In genomic region chr4:154139671-154140181, GRCm38 (mm10) we compare ENCODE assay signal across 8 mouse cellular contexts. TPM values are rescaled to one million over a fixed set of nuclear protein-coding genes. Genes with fewer than 3 reads are reported as not detected.
DNase-seq lines count a peak whose midpoint lies in the region; TF ChIP-seq lines count a peak whose summit lies in the region.

No protein-coding gene starts in this region.

- no peaks in the 10 kb centered on the region for H3K36me3 ChIP-seq in E14TG2a.4 (ENCODE audit: insufficient read depth, low read length)

- intact Hi-C loops in gastrocnemius, postnatal 36 days (cut with DNase I): no loop called here

- H3K9me3 ChIP-seq in E14TG2a.4 (ENCODE audit: low read length): no peaks in the 10 kb centered on the region

- no peak overlapping the region for H3K27ac ChIP-seq in embryonic fibroblast, embryonic 13.5 days (ENCODE audit: insufficient read depth, low read length)

- peaks cover 78% of the 10 kb centered on the region for H3K27me3 ChIP-seq in E14TG2a.4 (ENCODE audit: insufficient read depth, low read length)

- peak; percentile 20 for DNase-seq in gastrocnemius, postnatal 10 days
- no peak for DNase-seq in gastrocnemius, postnatal 36 days
- DNase-seq in kidney, postnatal 36 days: peak; percentile 29 to 61
- peak; percentile 64 for DNase-seq in retina, embryonic 14.5 days (ENCODE audit: low spot score)
- DNase-seq in layer of hippocampus, postnatal 36 days: no peak
- no peak for DNase-seq in layer of hippocampus, postnatal 14 days (ENCODE audit: low spot score in 2 of 2)

- no peak for TF ChIP-seq POLR2A in embryonic fibroblast, embryonic 13.5 days (IDR thresholded peaks at IDR 0.05; ENCODE audit: low read depth, low read length)

- TF ChIP-seq CTCF in E14TG2a.4 (conservative IDR thresholded peaks at IDR 0.05; ENCODE audit: low read length): no peak
- no peak for TF ChIP-seq CTCF in embryonic fibroblast, embryonic 13.5 days (IDR thresholded peaks at IDR 0.05; ENCODE audit: borderline replicate concordance, insufficient read depth, low read length)

- H3K4me1 ChIP-seq in E14TG2a.4 (replicated peaks; ENCODE audit: low read depth, low read length): peaks cover 33% of the 10 kb centered on the region
- H3K4me1 ChIP-seq in embryonic fibroblast, embryonic 13.5 days (ENCODE audit: control insufficient read depth, insufficient read depth, low read length): peaks cover 2% of the 10 kb centered on the region; the same call in 1 of the 2 replicates

- peak overlapping the region; percentile 71 for H3K4me3 ChIP-seq in E14TG2a.4 (replicated peaks; ENCODE audit: low read length)
- peak overlapping the region; percentile 7; the same call in 1 of the 2 replicates for H3K4me3 ChIP-seq in embryonic fibroblast, embryonic 13.5 days (ENCODE audit: insufficient read depth, low read length)

RNA-seq across cellular contexts. Expression of gene Trp73, which starts 0.3 kb away (rescaled TPM):
- total RNA-seq in gastrocnemius, postnatal 10 days (2021): not detected
- not detected for total RNA-seq in gastrocnemius, postnatal 36 days (2021)
- not detected in 2 replicates for polyA plus RNA-seq in embryonic fibroblast, embryonic 13.5 days (2011; ENCODE audit: insufficient read length, low read depth, missing spikeins)
- total RNA-seq in layer of hippocampus, postnatal 36 days (2021): 1 to 10 TPM; 1.6 to 3.1 TPM
- total RNA-seq in layer of hippocampus, postnatal 14 days (2021): 1 to 10 TPM; 3.8 to 4.0 TPM

RNA-seq across cellular contexts. Expression of gene Wrap73, which starts 2.4 kb away (rescaled TPM):
- total RNA-seq in gastrocnemius, postnatal 10 days (2021): 10 to 100 TPM in 1 of 2 experiments, 1 to 10 TPM in 1; 9.7 to 10.5 TPM
- total RNA-seq in gastrocnemius, postnatal 36 days (2021): 1 to 10 TPM; 7.0 to 8.7 TPM
- polyA plus RNA-seq in embryonic fibroblast, embryonic 13.5 days (2011; ENCODE audit: insufficient read length, low read depth, missing spikeins): 9.9 and 13.0 TPM in 2 replicates
- 10 to 100 TPM; 33.8 to 36.0 TPM for total RNA-seq in layer of hippocampus, postnatal 36 days (2021)
- 10 to 100 TPM; 29.7 to 36.1 TPM for total RNA-seq in layer of hippocampus, postnatal 14 days (2021)

RNA-seq across cellular contexts. Expression of gene Tprgl, which starts 20.7 kb away (rescaled TPM):
- 10 to 100 TPM; 80.1 to 90.4 TPM for total RNA-seq in gastrocnemius, postnatal 10 days (2021)
- 10 to 100 TPM; 82.7 to 82.8 TPM for total RNA-seq in gastrocnemius, postnatal 36 days (2021)
- 85.8 and 86.3 TPM in 2 replicates for polyA plus RNA-seq in embryonic fibroblast, embryonic 13.5 days (2011; ENCODE audit: insufficient read length, low read depth, missing spikeins)
- total RNA-seq in layer of hippocampus, postnatal 36 days (2021): 100 to 1,000 TPM; 161 to 177 TPM
- 100 to 1,000 TPM; 156 to 166 TPM for total RNA-seq in layer of hippocampus, postnatal 14 days (2021)

RNA-seq across cellular contexts. Expression of gene Megf6, which starts 30.8 kb away (rescaled TPM):
- total RNA-seq in gastrocnemius, postnatal 10 days (2021): 1 to 10 TPM; 4.4 to 4.7 TPM
- total RNA-seq in gastrocnemius, postnatal 36 days (2021): under 1 TPM; 0.54 TPM
- 2.3 and 22.7 TPM in 2 replicates for polyA plus RNA-seq in embryonic fibroblast, embryonic 13.5 days (2011; ENCODE audit: insufficient read length, low read depth, missing spikeins)
- total RNA-seq in layer of hippocampus, postnatal 36 days (2021): 1 to 10 TPM; 5.1 to 5.2 TPM
- 10 to 100 TPM in 1 of 2 experiments, 1 to 10 TPM in 1; 9.4 to 11.6 TPM for total RNA-seq in layer of hippocampus, postnatal 14 days (2021)

Comparison
In these comparisons a context has a peak if more than half of its experiments do, and no peak if none do; other contexts are left out.
1. DNase-seq: peak in gastrocnemius, postnatal 10 days (single experiment), kidney, postnatal 36 days (2 of 2) and retina, embryonic 14.5 days (single experiment); none in gastrocnemius, postnatal 36 days (0 of 2), layer of hippocampus, postnatal 36 days (0 of 2) and layer of hippocampus, postnatal 14 days (0 of 2).